Mouse (Mus musculus) adrenal gland, adult (tissue): ENCODE results near the gene Ptcd3.
"Not testable (repeated sequence)": the region's sequence is repeated elsewhere in the genome, so short reads cannot be mapped to it uniquely, and the experiment has no call there.

Experiments
- DNase-seq, 2 experiments: peaks; one replicate each; pipeline ENCODE4 v3.0.0; 2022 to 2023; ENCODE audit warnings: low spot score in 1 of 2; ENCODE audit not compliant: inconsistent age in 2 of 2

The Ptcd3 gene

DNA sequence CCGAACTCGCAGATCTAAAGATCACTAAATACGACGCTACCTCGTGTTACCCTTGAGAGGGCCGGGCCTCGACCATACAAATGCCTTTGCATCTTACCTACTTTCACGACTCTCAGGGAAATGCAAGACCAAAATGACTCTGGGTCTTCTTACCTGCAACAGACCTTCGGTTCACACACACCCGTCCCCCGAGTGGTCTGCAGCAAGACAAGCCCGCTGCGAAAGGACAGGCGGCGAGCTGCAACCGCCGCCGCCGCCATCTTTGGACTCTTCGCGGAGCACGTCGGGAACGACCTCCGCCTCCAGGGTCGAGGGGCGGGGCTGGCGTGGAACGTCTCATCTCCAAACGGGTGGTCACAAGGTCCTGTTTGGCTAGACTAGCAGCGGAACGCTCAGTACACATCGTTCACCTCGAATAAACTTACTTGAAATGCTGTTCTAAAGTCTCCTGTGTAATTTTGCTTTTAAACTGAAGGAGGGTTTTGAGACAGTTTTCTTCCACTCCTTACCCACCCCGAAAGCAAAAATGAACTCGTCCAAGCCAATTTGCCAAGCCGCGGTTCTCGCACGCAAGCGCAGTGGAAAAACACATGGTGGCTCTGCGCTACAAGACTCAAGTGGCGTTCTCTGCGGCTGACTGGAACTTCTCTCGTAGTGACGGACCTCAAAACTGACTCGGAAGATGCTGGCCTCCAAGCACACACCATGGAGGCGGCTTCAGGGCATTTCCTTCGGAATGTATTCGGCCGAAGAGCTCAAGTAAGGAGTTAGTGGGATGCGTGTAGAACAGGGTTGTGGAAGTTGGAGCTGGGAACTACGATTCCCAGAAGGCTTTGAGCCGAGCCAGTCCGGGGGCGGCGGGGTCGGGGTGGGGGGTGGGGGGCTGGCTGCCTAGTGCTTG, at the start of gene Ptcd3, which contains the start of gene Polr1a:
TSS of gene Ptcd3 (minus strand) at position 270 of the 901 bp plus-strand sequence.
TSS of gene Polr1a (plus strand) at position 573 of the 901 bp plus-strand sequence.
- peak; percentile 91 to 98 for DNase-seq

DNA sequence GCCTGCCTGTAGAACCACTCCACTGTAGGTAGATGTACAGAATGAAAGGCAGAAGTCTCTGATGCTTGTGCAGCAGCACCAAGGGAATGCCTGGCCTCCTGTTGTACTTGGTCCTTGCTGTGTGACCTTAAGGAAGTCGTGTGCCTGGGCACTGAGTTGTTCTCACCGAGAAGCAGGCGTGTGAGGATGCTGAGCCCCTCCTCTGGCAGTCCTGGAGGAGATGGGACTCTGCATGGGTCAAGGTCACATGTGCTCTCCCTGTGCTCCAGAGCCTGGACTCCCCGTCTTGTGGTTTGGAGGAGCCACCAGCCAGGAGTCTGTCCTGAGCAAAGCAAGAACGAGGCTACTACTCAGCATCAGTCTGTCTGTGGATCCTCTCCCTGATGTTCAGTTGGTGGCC, 42.6 kb upstream of the Ptcd3 start:
- peak in 1 of 2 experiments; percentile 54 for DNase-seq

DNA sequence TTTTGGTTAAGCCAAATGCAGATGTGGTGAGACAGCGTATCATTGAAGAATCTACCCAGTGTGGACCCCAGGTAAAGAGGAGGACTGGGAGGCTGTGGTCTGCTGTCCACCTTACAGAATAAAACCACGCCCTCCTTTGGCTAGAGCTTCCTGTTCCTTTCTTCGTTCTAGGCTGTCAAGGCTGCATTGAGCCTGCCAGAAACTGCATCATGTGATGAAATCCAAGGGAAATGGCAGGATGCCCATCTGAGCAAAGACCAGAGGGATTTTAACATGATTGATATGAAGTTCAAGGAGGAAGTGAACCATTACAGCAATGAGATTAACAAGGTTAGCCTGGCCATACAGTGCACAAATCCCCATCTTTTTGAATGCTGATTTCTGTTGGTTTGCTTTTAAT, 42.0 kb upstream of the Ptcd3 start:
- DNase-seq = peak; percentile 92 to 98

DNA sequence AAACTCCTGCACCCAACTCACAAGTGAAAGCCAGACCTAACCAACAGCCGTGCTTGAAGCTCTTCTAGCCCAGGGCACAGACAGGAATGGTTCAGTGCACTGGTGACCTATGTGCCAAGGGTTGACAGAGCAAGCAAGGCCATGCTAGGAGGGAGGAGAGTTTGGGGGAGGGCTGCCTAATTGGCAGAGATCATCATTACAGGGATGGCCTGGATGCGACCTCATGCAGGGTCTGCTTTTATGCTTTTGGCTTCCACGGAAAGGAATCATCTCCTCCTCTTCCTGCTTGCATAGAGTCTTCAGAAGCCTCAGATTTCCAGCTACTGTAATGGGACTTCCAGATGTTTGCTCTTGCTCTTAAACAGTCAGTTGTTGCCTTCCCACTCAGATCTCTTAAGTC, 41.2 kb upstream of the Ptcd3 start:
- DNase-seq = peak; percentile 36 to 80

DNA sequence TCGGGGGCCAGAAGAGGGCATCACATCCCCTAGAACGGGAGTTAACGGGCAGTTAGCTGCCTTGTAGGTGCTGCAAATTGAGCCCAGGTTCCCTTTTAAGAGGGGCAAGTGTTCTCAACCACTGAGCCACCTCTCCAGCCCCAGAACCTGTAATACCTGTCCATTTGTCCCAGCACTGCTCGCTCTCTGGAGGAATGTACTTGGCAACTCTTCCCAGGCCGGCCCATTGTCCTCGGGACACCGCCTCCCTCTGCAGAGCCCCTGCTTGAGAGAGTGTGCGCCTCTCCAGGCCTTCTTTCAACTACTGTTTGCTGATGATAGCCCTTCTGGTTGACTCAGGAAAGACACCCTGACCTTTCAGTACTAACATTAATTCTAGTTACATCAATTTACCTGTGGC, 37.6 kb upstream of the Ptcd3 start:
- no peak for DNase-seq

DNA sequence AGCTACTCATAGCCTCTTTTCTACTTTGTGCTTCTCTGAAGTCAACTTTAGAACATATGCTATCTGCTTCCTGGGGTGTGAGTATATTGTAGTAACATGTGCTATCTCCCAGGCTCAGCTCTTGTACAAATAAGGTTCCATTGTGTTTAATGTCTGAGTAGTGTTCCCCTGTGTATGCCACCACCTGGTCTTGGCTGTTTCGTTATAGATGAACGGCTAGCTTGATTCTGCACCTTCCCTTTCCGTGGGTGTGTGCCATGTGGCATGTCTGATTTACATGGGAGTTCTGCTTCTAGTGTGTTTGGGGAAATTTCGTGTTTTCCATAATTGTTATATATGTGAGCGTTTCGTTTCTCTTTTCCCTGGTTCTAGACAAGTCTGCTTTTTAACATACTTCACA, 36.6 kb upstream of the Ptcd3 start:
- DNase-seq = no peak

DNA sequence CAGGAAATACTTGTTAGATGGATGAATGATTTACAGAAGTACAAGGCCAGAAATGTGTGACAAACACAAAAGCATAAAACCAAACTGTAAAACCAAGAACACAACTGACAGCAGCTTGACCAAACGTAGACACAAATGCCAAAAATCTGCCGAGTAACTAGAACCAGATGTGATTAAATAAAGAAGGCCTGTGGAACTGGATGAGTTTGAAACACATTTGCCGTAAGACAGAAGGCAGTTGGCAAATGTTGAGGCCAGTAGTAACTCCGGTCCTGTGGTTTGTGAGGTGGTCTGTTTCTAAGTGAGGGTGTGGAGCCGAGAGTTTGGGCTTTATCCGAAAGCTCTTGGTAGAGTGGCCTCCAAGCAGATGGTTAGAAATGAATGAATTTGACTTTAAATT, 32.4 kb upstream of the Ptcd3 start:
- DNase-seq = no peak

DNA sequence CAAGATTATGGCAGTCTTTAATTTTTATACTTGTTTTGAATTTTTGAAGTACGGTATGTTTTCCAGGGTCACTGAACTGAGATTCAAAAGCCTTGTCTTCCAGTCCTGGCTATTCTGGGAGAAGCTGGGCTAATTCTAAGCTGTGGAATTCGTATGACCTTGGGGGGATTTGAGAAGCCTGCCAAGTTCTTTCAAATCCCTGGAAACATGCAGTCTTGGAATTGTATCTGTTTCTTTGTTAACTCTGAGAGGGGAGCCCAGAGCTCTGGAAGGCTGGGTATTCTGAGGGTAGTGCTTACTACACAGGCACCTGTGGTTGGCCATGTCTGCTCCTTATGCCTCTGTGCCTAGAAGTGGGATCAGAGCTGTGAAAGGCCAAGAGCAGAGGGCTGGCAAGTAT, 27.2 kb upstream of the Ptcd3 start:
- peak; percentile 72 to 91 for DNase-seq

DNA sequence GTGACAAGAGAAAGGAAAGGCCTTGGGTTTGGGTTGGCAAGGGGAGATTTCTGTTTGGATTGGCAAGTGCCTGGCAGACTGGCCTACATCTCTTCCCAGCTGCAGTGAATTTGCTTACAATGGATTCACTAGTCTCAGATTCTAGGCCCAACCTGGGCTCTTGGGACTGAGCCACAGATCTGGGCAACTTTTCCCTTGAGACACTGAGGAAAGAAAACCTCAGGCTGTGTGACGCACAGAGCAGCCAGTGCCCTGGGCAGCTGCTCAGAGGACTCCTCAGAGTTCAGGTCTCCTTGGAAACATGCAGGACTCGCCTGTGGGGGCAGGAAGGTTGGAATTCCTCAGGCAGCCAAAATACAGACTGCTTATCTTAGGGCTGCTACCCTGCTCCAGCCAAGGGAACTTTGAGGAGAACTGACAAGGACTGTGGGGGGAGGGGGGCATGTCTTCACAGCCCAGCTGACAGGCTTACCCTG, 25.6 kb upstream of the Ptcd3 start:
- DNase-seq = peak; percentile 82 to 91

DNA sequence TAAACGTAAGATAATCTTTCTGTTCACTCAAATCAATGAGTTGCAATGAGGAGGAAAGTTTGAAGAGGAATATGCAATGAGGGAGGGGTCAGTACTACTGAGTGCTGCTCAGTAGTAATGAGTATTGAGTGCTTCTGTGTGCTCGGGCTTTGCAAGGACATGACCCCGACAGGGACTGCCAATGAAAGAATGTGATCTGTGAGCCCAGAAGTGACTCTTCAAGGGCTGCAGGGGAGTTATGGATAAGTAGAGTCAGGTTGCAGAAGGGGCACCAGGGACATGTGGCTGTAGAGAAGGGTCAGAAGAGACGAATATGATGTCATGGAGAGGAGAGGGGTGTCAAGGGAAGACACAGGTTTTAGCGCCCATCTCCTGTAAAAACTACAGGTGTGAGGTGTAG, 23.8 kb upstream of the Ptcd3 start:
- peak; percentile 35 to 74 for DNase-seq

DNA sequence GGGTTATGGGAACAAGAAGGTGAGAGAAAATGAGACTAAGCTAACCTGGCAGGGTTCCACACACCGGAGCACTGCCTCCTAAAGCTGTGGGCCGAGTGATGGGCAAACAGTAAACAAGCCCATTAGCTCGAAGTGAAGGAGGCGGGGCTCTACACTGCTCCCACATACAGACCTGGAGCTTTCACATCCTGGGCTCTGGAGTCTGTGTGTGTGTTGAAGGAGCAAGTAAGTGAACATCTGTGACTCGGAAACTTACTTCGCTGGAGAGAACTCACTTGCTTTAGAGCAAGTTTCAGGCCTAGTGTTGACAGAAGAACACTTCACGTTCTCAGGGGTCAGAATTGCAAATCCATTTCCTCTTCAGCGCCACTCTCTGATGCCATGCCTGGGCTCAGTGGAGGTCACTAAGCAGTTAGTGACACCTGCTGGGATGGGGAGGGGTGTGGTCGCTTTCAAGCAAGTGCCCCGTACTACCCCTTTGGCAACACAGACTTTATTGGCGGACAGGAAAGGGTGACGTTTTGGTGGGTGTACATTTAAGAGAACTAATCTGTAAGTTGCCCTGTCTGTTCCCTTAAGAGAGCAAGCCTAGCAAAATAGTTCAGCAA, 22.4 kb upstream of the Ptcd3 start:
- peak in 1 of 2 experiments; percentile 37 for DNase-seq

DNA sequence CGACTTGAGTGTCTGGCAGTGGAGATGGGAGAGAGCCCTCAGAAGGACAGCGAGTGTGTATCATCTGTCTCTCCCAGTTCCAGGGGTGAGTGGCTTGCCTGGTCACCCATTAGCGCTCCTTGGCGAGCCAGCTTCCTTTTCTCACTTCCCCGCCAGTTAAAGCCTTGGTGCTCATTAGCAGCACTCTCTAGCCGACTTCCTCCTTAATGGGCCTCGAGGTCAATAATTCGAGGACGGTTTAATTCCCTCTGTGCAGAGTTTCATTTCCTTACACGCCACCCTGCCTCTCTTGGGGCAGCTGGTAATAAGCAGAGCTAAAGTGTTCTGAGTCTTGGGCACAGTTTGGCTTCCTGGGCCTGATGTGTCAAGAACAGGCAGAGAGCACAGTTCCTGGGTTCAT, 21.5 kb upstream of the Ptcd3 start:
- DNase-seq = no peak

DNA sequence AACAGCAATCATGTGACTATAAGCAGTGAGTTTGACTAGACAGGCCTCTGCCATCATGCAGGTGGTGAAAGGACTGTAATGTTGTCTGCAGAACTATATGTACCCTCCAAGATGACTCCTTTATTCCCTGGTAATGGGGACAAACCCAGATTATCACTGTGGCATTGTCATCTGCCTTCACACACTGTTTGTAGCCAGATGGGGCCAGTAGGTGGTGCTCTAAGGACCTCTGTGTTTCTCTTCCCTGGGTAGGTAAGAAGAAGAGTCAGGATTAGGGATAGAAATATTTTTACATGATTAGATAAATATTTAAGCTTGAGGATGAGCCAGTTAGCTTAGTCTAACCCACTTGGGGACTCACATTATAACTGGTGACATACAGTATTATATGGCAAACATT, 19.4 kb upstream of the Ptcd3 start:
- peak; percentile 75 to 91 for DNase-seq

DNA sequence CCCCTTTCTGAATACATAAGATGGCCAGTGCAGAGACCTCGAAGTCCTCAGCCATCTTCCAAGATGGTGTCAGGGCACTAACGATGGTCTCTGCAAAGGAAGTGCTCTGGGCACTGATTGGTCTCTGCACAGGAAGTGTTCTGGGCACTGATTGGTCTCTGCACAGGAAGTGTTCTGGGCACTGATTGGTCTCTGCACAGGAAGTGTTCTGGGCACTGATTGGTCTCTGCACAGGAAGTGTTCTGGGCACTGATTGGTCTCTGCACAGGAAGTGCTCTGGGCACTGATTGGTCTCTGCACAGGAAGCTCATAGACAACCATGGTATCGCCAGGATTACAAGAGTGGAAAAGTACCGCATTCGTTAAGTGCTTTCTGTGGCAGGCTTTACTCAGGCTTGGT, 16.7 kb upstream of the Ptcd3 start:
- DNase-seq = not testable (repeated sequence)

DNA sequence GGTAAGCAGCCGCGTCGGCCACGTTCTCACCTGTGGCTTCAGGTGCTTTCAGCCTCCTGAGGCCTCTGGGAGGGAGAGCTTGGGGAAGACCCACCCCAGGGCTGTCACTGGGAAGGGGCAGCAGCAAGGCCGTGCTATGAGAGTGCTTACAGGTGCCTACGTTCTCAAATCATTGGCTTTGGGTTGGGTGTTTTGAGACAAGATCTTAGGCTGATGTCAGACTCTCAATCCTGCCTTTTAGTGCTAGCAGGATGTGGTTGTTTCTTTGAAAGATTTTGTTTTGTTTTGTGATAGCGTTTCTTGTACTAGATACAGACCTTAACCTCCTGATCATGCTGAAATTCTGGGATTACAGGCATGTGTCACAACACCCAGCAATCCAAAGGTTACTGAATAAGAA, 12.2 kb upstream of the Ptcd3 start:
- no peak for DNase-seq

DNA sequence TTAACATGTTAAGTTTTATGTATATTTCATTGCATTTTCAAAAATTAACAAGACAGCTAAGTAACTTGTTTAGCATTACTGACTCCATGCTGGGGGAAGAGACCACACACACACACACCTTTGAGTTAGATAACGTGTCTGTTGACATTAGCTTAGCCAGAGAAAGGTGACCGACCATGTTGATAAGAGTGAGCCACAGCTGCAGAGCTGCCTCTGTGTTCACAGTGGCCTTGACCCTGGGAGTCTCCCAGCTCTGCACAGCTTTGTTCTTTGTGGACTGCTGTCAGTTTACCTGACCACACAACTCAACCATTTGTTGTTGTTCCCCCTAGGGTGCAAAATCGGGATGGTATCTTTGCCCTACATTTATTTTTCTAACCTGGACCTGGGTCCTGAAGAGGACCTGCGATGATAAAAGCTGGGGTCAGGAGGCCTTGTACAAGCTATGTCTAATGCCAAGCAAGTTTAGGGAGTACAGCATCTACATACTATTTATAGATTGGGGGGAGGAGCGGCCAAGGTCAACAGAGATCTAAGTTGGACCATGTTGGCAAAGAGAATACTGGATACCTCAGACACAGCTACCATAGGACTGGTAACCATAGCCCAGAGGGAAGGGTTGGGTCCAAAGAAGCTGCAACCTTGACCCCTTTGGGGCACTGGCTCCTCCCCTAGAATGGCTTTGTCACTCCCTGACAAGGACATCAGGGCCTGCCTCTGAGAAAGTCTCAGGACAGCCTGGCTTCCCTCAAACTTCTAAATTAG, 3.3 kb upstream of the Ptcd3 start:
- peak; percentile 78 to 88 for DNase-seq

DNA sequence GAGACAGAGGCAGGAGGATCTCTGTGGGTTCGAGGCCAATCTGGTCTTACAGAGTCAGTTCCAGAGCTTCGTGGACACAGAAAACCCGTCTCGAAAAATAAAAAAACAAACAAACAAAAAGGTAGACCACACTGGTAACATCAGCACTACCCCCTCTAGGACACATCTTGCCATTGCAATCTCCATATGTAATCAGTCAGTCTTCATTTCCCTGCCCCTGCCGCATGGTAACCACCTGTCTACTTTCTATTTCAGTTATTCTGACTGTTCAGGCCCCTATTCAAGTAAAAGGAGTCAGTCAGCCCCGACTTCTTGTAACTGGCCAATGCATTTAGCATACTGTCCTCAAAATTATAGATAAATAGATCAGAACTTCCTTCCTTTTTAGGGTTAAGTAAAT, 1.3 kb upstream of the Ptcd3 start:
- peak in 1 of 2 experiments; percentile 42 for DNase-seq

DNA sequence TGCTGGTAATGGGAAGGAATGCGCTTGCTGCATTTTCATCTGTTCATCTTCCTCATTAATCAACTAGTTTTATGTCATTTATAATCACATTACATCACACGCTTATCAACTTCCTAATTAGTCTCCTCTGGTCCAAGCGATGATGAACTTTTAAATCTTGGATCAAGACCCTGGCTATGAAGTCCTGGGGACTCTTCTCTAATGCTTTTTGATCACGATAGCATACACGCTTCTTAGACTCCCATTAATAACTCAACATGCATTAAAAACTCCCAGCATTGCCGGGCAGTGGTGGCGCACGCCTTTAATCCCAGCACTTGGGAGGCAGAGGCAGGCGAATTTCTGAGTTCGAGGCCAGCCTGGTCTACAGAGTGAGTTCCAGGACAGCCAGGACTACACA, 834 bp upstream of the Ptcd3 start:
- no peak for DNase-seq

DNA sequence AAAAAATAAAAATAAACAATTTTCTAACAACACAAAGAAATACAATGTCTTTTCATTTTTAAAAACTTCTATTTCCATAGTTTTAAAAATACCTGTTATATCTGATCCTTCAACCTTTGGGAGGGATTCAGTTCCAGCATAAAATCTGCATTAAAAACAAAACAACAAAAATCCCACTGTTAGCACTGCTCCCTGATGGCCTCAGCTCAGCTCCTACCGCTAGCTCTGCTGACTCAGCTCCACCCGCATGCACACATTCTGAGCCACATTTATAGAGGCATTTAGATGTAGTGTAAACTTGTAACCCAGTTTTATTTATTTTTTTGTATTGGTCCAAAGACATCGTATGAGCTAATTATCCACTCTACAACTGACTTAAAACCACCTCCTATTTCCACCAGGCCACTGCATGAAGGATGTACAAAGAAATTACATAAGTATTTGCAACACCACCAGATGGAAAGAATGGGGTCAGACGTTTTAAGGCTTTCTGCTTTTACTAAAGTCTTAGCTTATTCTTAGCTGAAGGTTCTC, 781 bp downstream of the Ptcd3 start:
- DNase-seq = peak in 1 of 2 experiments; percentile 63

DNA sequence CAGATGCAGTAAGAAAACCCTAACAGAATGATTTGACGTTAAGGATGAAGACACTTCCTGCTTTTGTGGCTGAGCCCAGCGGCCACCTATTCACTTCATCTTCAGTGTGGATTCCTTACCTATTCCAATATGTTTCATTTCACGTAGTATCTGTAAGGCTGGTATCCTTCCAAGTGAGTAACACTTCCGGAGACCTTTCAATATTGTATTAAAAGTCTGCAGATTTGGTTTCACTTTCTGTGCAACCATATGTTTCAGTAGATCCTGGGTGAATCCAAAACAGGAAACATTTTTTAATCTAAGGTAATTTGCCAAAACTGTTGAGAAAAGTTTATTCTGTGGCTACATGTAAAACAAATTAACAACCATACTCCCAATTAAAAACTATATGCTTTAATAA, 15.3 kb downstream of the Ptcd3 start:
- no peak for DNase-seq
